Mouse (Mus musculus): ENCODE measurements around the gene Btbd9. TPM values are rescaled to one million over a fixed set of nuclear protein-coding genes. Genes with fewer than 3 reads are reported as not detected.

Btbd9 gene
- total and polyA plus RNA-seq, 2 experiments: 12.7 to 12.8 TPM

DNA sequence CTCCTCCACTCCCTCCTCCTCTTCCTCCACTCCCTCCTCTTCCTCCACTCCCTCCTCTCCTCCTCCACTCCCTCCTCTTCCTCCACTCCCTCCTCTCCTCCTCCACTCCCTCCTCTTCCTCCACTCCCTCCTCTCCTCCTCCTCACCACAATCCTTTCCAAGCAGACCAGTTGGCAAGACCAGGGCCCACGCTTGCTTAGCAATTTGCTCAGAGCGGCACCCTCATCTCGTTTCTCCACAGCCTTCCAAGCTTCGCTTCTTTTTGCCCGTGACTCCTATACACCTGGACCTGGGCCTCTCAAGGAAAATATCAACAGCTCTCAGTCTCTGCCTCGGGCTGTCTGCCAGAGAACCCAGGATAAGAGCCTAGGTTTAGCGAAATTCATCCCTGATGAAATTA, 104.8 kb downstream of the Btbd9 start:
- Histone ChIP-seq H3K27ac (replicated peaks; ENCODE audit: insufficient read depth, low read depth, low read length) (no peak overlapping the region), H3K4me3 (ENCODE audit: insufficient read depth, low read depth, low read length) (no peak overlapping the region), H3K9ac (ENCODE audit: low read depth, low read length) (no peak overlapping the region), H3K36me3 (ENCODE audit: control insufficient read depth, insufficient read depth, low read length) (no peaks in the 10 kb centered on the region), H3K4me1 (ENCODE audit: control insufficient read depth, insufficient read depth, low read length) (no peaks in the 10 kb centered on the region), H3K79me2 (ENCODE audit: control insufficient read depth, insufficient read depth, low read length) (no peaks in the 10 kb centered on the region; the same call in 1 of the 2 replicates), H3K27me3 (ENCODE audit: control insufficient read depth, insufficient read depth, low read length) (no peaks in the 10 kb centered on the region)
- TF ChIP-seq CTCF (IDR thresholded peaks at IDR 0.05; ENCODE audit: low read depth, low read length) (no peak), POLR2A (IDR thresholded peaks at IDR 0.05; ENCODE audit: extremely low read depth, insufficient read depth, low read length) (no peak)
- DNase-seq (ENCODE audit: extremely low read depth, low read depth, low spot score): no peak
- 87% methylated on average over 7 of the region's 7 CpGs for WGBS

GRCm38 (mm10) chr17:30470790-30471189, 105.5 kb downstream of the Btbd9 start:
- H3K79me2 ChIP-seq (ENCODE audit: control insufficient read depth, insufficient read depth, low read length): no peaks in the 10 kb centered on the region; the same call in 1 of the 2 replicates
- H3K27me3 ChIP-seq (ENCODE audit: control insufficient read depth, insufficient read depth, low read length): no peaks in the 10 kb centered on the region
- H3K9ac ChIP-seq (ENCODE audit: low read depth, low read length): no peak overlapping the region
- H3K4me3 ChIP-seq (ENCODE audit: insufficient read depth, low read depth, low read length): no peak overlapping the region
- no peaks in the 10 kb centered on the region for H3K36me3 ChIP-seq (ENCODE audit: control insufficient read depth, insufficient read depth, low read length)
- H3K4me1 ChIP-seq (ENCODE audit: control insufficient read depth, insufficient read depth, low read length): no peaks in the 10 kb centered on the region
- no peak overlapping the region for H3K27ac ChIP-seq (replicated peaks; ENCODE audit: insufficient read depth, low read depth, low read length)
- TF ChIP-seq CTCF (IDR thresholded peaks at IDR 0.05; ENCODE audit: low read depth, low read length): no peak
- TF ChIP-seq POLR2A (IDR thresholded peaks at IDR 0.05; ENCODE audit: extremely low read depth, insufficient read depth, low read length): no peak
- no peak for DNase-seq (ENCODE audit: extremely low read depth, low read depth, low spot score)
- WGBS: 80% methylated on average over 8 of the region's 8 CpGs

DNA sequence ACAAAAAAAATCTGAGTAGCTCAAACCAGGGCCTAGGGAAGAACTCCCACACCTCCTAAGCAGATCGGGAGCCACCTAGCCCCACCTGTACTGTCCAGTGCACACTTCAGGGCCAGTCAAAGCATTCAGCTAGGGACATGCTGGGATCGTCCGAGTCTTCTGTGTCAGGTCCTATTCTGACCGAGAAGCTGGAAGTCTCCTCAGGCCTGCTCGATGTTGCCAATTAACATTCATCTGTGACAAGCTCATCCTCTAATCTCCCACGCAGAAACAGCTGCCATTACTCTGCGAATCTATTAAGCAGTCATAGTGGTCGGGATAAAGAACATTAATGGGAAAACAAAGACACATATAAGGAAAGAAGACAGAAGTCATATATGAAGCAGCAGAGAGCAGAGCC, 106.0 kb downstream of the Btbd9 start:
- no peaks in the 10 kb centered on the region for H3K79me2 ChIP-seq (ENCODE audit: control insufficient read depth, insufficient read depth, low read length)
- no peaks in the 10 kb centered on the region for H3K36me3 ChIP-seq (ENCODE audit: control insufficient read depth, insufficient read depth, low read length)
- H3K4me3 ChIP-seq (ENCODE audit: insufficient read depth, low read depth, low read length): no peak overlapping the region
- no peaks in the 10 kb centered on the region for H3K27me3 ChIP-seq (ENCODE audit: control insufficient read depth, insufficient read depth, low read length)
- TF ChIP-seq POLR2A (IDR thresholded peaks at IDR 0.05; ENCODE audit: extremely low read depth, insufficient read depth, low read length) (no peak), CTCF (IDR thresholded peaks at IDR 0.05; ENCODE audit: low read depth, low read length) (no peak)
- WGBS: 90% methylated on average over 8 of the region's 8 CpGs
- H3K9ac ChIP-seq (ENCODE audit: low read depth, low read length): no peak overlapping the region
- H3K27ac ChIP-seq (replicated peaks; ENCODE audit: insufficient read depth, low read depth, low read length): no peak overlapping the region
- no peaks in the 10 kb centered on the region for H3K4me1 ChIP-seq (ENCODE audit: control insufficient read depth, insufficient read depth, low read length)
- DNase-seq (ENCODE audit: extremely low read depth, low read depth, low spot score): no peak

GRCm38 (mm10) chr17:30469511-30470076, 106.7 kb downstream of the Btbd9 start:
- 94% methylated on average over 10 of the region's 10 CpGs for WGBS
- Histone ChIP-seq H3K79me2 (ENCODE audit: control insufficient read depth, insufficient read depth, low read length) (0 out of 2 replicates have a peak, but pooled peaks cover 3% of the 10 kb centered on the region), H3K27me3 (ENCODE audit: control insufficient read depth, insufficient read depth, low read length) (no peaks in the 10 kb centered on the region), H3K27ac (replicated peaks; ENCODE audit: insufficient read depth, low read depth, low read length) (no peak overlapping the region), H3K9ac (ENCODE audit: low read depth, low read length) (no peak overlapping the region), H3K4me1 (ENCODE audit: control insufficient read depth, insufficient read depth, low read length) (no peaks in the 10 kb centered on the region), H3K36me3 (ENCODE audit: control insufficient read depth, insufficient read depth, low read length) (no peaks in the 10 kb centered on the region), H3K4me3 (ENCODE audit: insufficient read depth, low read depth, low read length) (no peak overlapping the region)
- no peak for TF ChIP-seq POLR2A (IDR thresholded peaks at IDR 0.05; ENCODE audit: extremely low read depth, insufficient read depth, low read length)
- TF ChIP-seq CTCF (IDR thresholded peaks at IDR 0.05; ENCODE audit: low read depth, low read length): no peak
- no peak for DNase-seq (ENCODE audit: extremely low read depth, low read depth, low spot score)

DNA sequence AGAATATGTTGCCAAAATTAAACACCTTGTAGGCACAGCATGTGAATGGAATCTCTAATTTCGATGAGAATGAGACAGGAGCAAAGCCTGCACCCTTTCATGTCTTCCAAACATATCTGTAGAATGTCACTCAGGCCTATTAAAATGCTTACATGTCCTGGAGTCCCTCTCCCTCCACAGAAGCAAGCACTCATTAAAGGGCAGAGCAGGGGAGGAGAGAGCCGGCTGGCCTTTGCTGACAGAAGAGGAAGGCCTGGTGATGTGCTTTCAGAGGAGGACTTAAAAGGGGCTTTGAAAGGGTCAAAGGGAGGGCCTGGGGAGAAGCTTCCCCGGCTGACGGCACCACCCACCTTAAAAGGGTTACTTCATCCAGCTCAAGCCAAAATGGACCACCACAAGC, 107.9 kb downstream of the Btbd9 start:
- DNase-seq (ENCODE audit: extremely low read depth, low read depth, low spot score): no peak
- Histone ChIP-seq H3K36me3 (ENCODE audit: control insufficient read depth, insufficient read depth, low read length) (no peaks in the 10 kb centered on the region), H3K27ac (replicated peaks; ENCODE audit: insufficient read depth, low read depth, low read length) (no peak overlapping the region), H3K4me1 (ENCODE audit: control insufficient read depth, insufficient read depth, low read length) (no peaks in the 10 kb centered on the region), H3K4me3 (ENCODE audit: insufficient read depth, low read depth, low read length) (no peak overlapping the region), H3K79me2 (ENCODE audit: control insufficient read depth, insufficient read depth, low read length) (0 out of 2 replicates have a peak, but pooled peaks cover 3% of the 10 kb centered on the region), H3K9ac (ENCODE audit: low read depth, low read length) (no peak overlapping the region), H3K27me3 (ENCODE audit: control insufficient read depth, insufficient read depth, low read length) (no peaks in the 10 kb centered on the region)
- no peak for TF ChIP-seq POLR2A (IDR thresholded peaks at IDR 0.05; ENCODE audit: extremely low read depth, insufficient read depth, low read length)
- no peak for TF ChIP-seq CTCF (IDR thresholded peaks at IDR 0.05; ENCODE audit: low read depth, low read length)
- WGBS: 90% methylated on average over 4 of the region's 4 CpGs

GRCm38 (mm10) chr17:30467566-30468213, 108.6 kb downstream of the Btbd9 start:
- Histone ChIP-seq H3K27me3 (ENCODE audit: control insufficient read depth, insufficient read depth, low read length) (no peaks in the 10 kb centered on the region), H3K36me3 (ENCODE audit: control insufficient read depth, insufficient read depth, low read length) (no peaks in the 10 kb centered on the region), H3K4me3 (ENCODE audit: insufficient read depth, low read depth, low read length) (no peak overlapping the region), H3K9ac (ENCODE audit: low read depth, low read length) (no peak overlapping the region), H3K4me1 (ENCODE audit: control insufficient read depth, insufficient read depth, low read length) (no peaks in the 10 kb centered on the region), H3K79me2 (ENCODE audit: control insufficient read depth, insufficient read depth, low read length) (0 out of 2 replicates have a peak, but pooled peaks cover 3% of the 10 kb centered on the region), H3K27ac (replicated peaks; ENCODE audit: insufficient read depth, low read depth, low read length) (no peak overlapping the region)
- WGBS: 78% methylated on average over 14 of the region's 14 CpGs
- DNase-seq (ENCODE audit: extremely low read depth, low read depth, low spot score): no peak
- TF ChIP-seq CTCF (IDR thresholded peaks at IDR 0.05; ENCODE audit: low read depth, low read length): no peak
- no peak for TF ChIP-seq POLR2A (IDR thresholded peaks at IDR 0.05; ENCODE audit: extremely low read depth, insufficient read depth, low read length)
